Mouse (Mus musculus): ENCODE data around the gene Msx1.

Gene Msx1

GRCm38 (mm10) chr5:37792154-37792553 is 32.2 kb downstream of the Msx1 start:
- no peak for DNase-seq (ENCODE audit: low spot score)

GRCm38 (mm10) chr5:37784847-37785391 is 39.5 kb downstream of the Msx1 start:
- DNase-seq (ENCODE audit: low spot score), result no peak

GRCm38 (mm10) chr5:37783306-37783705 is 41.1 kb downstream of the Msx1 start:
- no peak for DNase-seq (ENCODE audit: low spot score)

GRCm38 (mm10) chr5:37775681-37776080 is 48.7 kb downstream of the Msx1 start:
- no peak for DNase-seq (ENCODE audit: low spot score)

- DNase-seq (ENCODE audit: low spot score), result no peak
Measured at GRCm38 (mm10) chr5:37774011-37774410, 50.4 kb downstream of the Msx1 start.

- DNase-seq (ENCODE audit: low spot score), result no peak
Measured at GRCm38 (mm10) chr5:37770870-37771269, 53.5 kb downstream of the Msx1 start.
